Mouse (Mus musculus) CH12.LX (cell line): ENCODE results near the gene Reln. TPM values are rescaled to one million over a fixed set of nuclear protein-coding genes. Genes with fewer than 3 reads are reported as not detected.

Experiments
- DNase-seq: peaks from one replicate; pipeline ENCODE4 v3.0.0-alpha.2; 2013; ENCODE audit errors: extremely low read depth
- H3K27ac ChIP-seq: 2 replicates; pipeline ENCODE4 v1.5.1; 2012; ENCODE audit warnings: low read depth, mild to moderate bottlenecking, control low read depth, moderate library complexity; ENCODE audit not compliant: insufficient read depth
- H3K27me3 ChIP-seq: replicated peaks from 2 replicates; pipeline ENCODE3; 2012; ENCODE audit warnings: inconsistent platforms
- H3K36me3 ChIP-seq, 2 experiments: replicated peaks in 1 of 2; 2 replicates each; pipeline versions ENCODE3 to v1.6.1; 2012; ENCODE audit warnings: inconsistent platforms in 1 of 2, low read length in 1 of 2, mild to moderate bottlenecking in 1 of 2, mixed read lengths in 1 of 2, moderate library complexity in 1 of 2; ENCODE audit not compliant: control insufficient read depth in 1 of 2, insufficient read depth in 1 of 2
- H3K4me1 ChIP-seq, 2 experiments: 2 replicates each; pipeline ENCODE4 v1.6.1; 2012; ENCODE audit warnings: inconsistent platforms in 1 of 2, moderate library complexity in 1 of 2; ENCODE audit not compliant: insufficient read depth in 2 of 2, control insufficient read depth in 1 of 2
- H3K4me2 ChIP-seq: 2 replicates; pipeline ENCODE4 v1.6.1; 2012; ENCODE audit warnings: low read depth, mild to moderate bottlenecking, control low read depth; ENCODE audit not compliant: poor library complexity, insufficient read depth, severe bottlenecking
- H3K4me3 ChIP-seq, 3 experiments: fragments of 150-350 bp in 1 of 3; sonication (generic) in 1 of 3; replicated peaks in 1 of 3; 2 replicates each; pipeline versions ENCODE3 to v1.5.1; 2011 to 2012; ENCODE audit warnings: low read depth in 2 of 3, low read length in 2 of 3, mild to moderate bottlenecking in 2 of 3, moderate library complexity in 2 of 3, control low read depth in 1 of 3, improper control_type of control experiment in 1 of 3, inconsistent platforms in 1 of 3, mixed read lengths in 1 of 3; ENCODE audit not compliant: poor library complexity in 1 of 3
- H3K79me2 ChIP-seq: replicated peaks from 2 replicates; pipeline ENCODE4 v1.6.1; 2012; ENCODE audit warnings: mild to moderate bottlenecking, moderate library complexity; ENCODE audit not compliant: control insufficient read depth, poor library complexity, insufficient read depth, severe bottlenecking; ENCODE audit errors: extremely low read depth
- H3K9ac ChIP-seq: 2 replicates; pipeline ENCODE4 v1.6.1; 2012; ENCODE audit warnings: low read depth, mild to moderate bottlenecking, control low read depth, moderate library complexity; ENCODE audit not compliant: insufficient read depth
- H3K9me3 ChIP-seq: replicated peaks from 2 replicates; pipeline ENCODE3; 2012; ENCODE audit warnings: low read length, inconsistent platforms, mixed read lengths
- CHD1 ChIP-seq: IDR thresholded peaks from 2 replicates; pipeline ENCODE4 v1.6.1; 2012; ENCODE audit warnings: low read depth, low read length, improper control_type of control experiment, inconsistent platforms
- E2F4 ChIP-seq: IDR thresholded peaks from 2 replicates; pipeline ENCODE4 v1.6.1; 2011; ENCODE audit warnings: low read depth, low read length, improper control_type of control experiment; ENCODE audit not compliant: insufficient replicate concordance
- ELF1 ChIP-seq: IDR thresholded peaks from 2 replicates; pipeline ENCODE4 v1.6.1; 2014; ENCODE audit warnings: low read depth, mild to moderate bottlenecking, inconsistent platforms, low read length, improper control_type of control experiment
- EP300 ChIP-seq: IDR thresholded peaks from 2 replicates; pipeline ENCODE4 v1.6.1; 2011; ENCODE audit warnings: low read length, improper control_type of control experiment
- ETS1 ChIP-seq: conservative IDR thresholded peaks from 2 replicates; pipeline ENCODE4 v1.6.1; 2012; ENCODE audit warnings: low read depth, mild to moderate bottlenecking, inconsistent platforms, low read length, improper control_type of control experiment, moderate library complexity
- HCFC1 ChIP-seq: IDR thresholded peaks from 2 replicates; pipeline ENCODE4 v1.6.1; 2012; ENCODE audit warnings: low read depth, mild to moderate bottlenecking, inconsistent platforms, low read length, improper control_type of control experiment
- JUN ChIP-seq: IDR thresholded peaks from 2 replicates; pipeline ENCODE4 v1.6.1; 2011; ENCODE audit warnings: low read depth, mild to moderate bottlenecking, low read length, improper control_type of control experiment, moderate library complexity; ENCODE audit not compliant: insufficient read depth
- JUND ChIP-seq: conservative IDR thresholded peaks from 2 replicates; pipeline ENCODE4 v1.6.1; 2011; ENCODE audit warnings: low read depth, low read length, improper control_type of control experiment
- MAZ ChIP-seq: IDR thresholded peaks from 2 replicates; pipeline ENCODE4 v1.6.1; 2012; ENCODE audit warnings: low read depth, mild to moderate bottlenecking, inconsistent platforms, low read length, improper control_type of control experiment, moderate library complexity
- MEF2A ChIP-seq: IDR thresholded peaks from 2 replicates; pipeline ENCODE4 v1.6.1; 2014; ENCODE audit warnings: low read depth, mild to moderate bottlenecking, inconsistent platforms, low read length, improper control_type of control experiment, borderline replicate concordance
- MYC ChIP-seq: IDR thresholded peaks from 2 replicates; pipeline ENCODE4 v1.6.1; 2011; ENCODE audit warnings: low read depth, mild to moderate bottlenecking, improper control_type of control experiment, low read length
- PAX5 ChIP-seq: IDR thresholded peaks from 2 replicates; pipeline ENCODE4 v1.6.1; 2012; ENCODE audit warnings: low read length, inconsistent platforms, mixed read lengths
- RCOR1 ChIP-seq: conservative IDR thresholded peaks from 2 replicates; pipeline ENCODE4 v1.6.1; 2012; ENCODE audit warnings: low read depth, mild to moderate bottlenecking, inconsistent platforms, low read length, improper control_type of control experiment
- SIN3A ChIP-seq: IDR thresholded peaks from 2 replicates; pipeline ENCODE4 v1.6.1; 2012; ENCODE audit warnings: low read length, improper control_type of control experiment, inconsistent platforms
- ZC3H11A ChIP-seq: IDR thresholded peaks from 2 replicates; pipeline ENCODE4 v1.6.1; 2012; ENCODE audit warnings: low read depth, mild to moderate bottlenecking, inconsistent platforms, low read length, improper control_type of control experiment
- ZKSCAN1 ChIP-seq: IDR thresholded peaks from 2 replicates; pipeline ENCODE4 v1.6.1; 2012; ENCODE audit warnings: low read depth, inconsistent platforms, low read length, improper control_type of control experiment, borderline replicate concordance
- ZMIZ1 ChIP-seq: IDR thresholded peaks from 2 replicates; pipeline ENCODE4 v1.6.1; 2012; ENCODE audit warnings: low read depth, mild to moderate bottlenecking, inconsistent platforms, low read length, improper control_type of control experiment
- dilution Hi-C: fragments of 300-500 bp; cut with MboI; formaldehyde crosslinking; loops from 2 replicates; pipeline ENCODE4 v1.14.3; 2020; ENCODE audit warnings: low sequenced_read_pairs; ENCODE audit not compliant: extremely low pct_unique_long_range_greater_than_20kb, extremely low pct_ligation_motif_present
- in situ Hi-C: fragments of 300-500 bp; cut with MboI; formaldehyde crosslinking; loops from 3 replicates; pipeline ENCODE4 v1.14.3; 2019; ENCODE audit warnings: low sequenced_read_pairs, low pct_ligation_motif_present, low pct_unique_long_range_greater_than_20kb, mixed read lengths
- polyA plus RNA-seq: library from polyadenylated mRNA; unstranded; fragments of >175 nt; gene quantifications from 2 replicates; pipeline ENCODE4 v1.2.1, GENCODE M21; 2012; ENCODE audit warnings: low read depth; ENCODE audit not compliant: insufficient read length
- total RNA-seq, 2 experiments: library from RNA; depleted of rRNA; stranded (reverse); fragments of 300-350 nt in 1 of 2; fragments of >200 nt in 1 of 2; gene quantifications; 2 replicates each; pipeline ENCODE4 v1.2.3; 2012 to 2014

Gene Reln
- total and polyA plus RNA-seq, 3 experiments, result 0.03 to 0.04 TPM; not detected in 1

DNA sequence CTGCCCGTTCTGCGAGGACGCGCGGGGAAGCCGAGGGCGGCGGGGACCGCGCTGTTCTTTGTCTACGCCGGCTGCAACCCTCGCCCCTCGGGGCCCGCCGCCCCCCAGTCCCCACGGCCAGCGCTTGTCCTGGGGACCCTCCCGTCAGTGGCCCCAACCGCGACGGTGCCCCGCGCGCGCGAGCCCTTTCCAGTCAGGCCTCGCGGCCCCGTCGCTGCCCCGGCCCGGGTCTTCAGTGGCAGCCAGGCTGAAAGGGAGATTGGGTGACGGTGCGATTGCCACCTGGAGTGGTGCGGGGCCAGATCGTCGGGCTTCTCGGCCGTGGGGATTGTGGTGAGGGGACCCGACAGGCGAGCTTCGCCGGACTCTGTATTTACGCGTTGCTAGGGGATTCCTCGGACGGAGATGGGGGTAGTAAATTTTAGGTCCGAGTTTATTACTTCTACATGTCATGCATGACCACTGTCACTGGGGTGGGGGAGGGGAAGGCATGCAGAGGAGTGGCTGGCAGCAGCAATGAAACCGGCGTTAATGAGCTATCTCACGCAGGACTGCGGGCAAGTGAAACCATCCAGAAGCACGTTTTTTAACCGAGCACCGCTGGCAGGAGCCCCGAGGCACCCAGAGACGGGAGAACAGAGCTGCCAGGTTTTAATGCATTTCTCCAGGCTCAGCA lies 612 bp upstream of the Reln start:
- no peak overlapping the region for H3K27ac ChIP-seq
- H3K9ac ChIP-seq, result no peak overlapping the region
- no peak for DNase-seq
- H3K27me3 ChIP-seq, result no peaks in the 10 kb centered on the region
- H3K4me2 ChIP-seq, result no peak overlapping the region
- TF ChIP-seq RCOR1 (no peak), JUND (no peak), HCFC1 (no peak), ZKSCAN1 (no peak), MYC (no peak), SIN3A (no peak), ETS1 (no peak), E2F4 (no peak)
- in situ Hi-C loops, result no loop called here
- peaks cover 12% of the 10 kb centered on the region for H3K9me3 ChIP-seq
- dilution Hi-C loops, result no loop called here
- H3K79me2 ChIP-seq, result no peaks in the 10 kb centered on the region
- H3K4me3 ChIP-seq, result no peak overlapping the region
- H3K36me3 ChIP-seq, result no peaks in the 10 kb centered on the region
- no peaks in the 10 kb centered on the region for H3K4me1 ChIP-seq

DNA sequence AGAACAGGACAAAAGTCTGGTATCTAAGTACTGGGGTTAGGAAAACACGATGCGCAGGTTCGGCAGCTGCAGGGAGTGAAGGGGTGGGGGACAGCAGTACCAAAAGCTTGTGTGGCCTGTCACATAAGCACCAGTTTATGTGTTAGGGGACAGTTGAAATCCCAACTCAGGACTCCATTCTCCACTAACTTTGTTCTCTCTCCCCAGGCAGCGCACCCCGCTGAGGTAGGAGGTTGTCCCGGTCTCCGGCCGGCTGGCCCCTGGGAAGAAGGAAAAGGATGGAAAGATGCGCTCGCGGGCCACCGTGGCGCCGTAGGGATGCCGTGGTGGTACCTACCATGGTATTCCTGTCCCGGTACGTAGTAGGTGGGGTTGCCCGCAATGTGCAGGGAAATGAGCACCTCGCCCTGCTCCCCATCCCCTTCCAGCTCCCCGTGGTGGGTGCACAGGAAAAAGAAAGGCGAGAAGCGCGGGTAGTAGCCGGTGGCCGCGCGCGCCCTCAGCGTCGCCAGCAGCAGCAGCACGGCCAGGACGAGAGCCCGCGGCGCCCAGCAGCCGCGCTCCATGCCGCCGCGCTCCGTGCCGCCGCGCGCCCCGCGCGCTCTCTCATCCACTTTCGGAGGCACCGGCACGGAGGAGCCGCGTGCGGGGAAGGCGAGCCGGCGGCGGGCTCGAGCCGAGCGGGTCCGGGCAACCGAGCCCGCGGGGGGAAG lies 503 bp downstream of the Reln start:
- H3K4me3 ChIP-seq, result no peak overlapping the region

DNA sequence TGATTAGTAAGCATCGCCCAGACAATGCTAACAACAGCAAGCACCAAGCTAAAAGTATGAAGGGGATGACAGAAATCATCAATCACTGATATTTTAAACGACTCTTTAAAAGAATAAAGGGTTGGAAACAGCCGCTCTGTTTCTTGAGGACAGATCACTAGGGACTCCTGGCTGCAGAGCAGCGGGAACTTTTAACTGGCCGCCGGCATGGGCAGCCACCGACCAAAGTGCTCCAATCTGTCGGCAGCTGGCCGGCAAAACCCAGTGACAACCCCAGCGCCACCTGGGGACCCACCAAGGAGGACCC lies 1.0 kb downstream of the Reln start:
- no peak for DNase-seq
- in situ Hi-C loops (no loop called here), dilution Hi-C loops (no loop called here)
- Histone ChIP-seq H3K79me2 (no peaks in the 10 kb centered on the region), H3K36me3 (no peaks in the 10 kb centered on the region), H3K4me3 (no peak overlapping the region), H3K4me2 (no peak overlapping the region), H3K9me3 (peaks cover 12% of the 10 kb centered on the region), H3K9ac (no peak overlapping the region), H3K27me3 (no peaks in the 10 kb centered on the region), H3K27ac (no peak overlapping the region), H3K4me1 (no peaks in the 10 kb centered on the region)
- TF ChIP-seq EP300 (no peak), PAX5 (no peak)

More for the DNA sequence above, 503 bp downstream of the Reln start:
- no peaks in the 10 kb centered on the region for H3K36me3 ChIP-seq
- H3K9ac ChIP-seq, result no peak overlapping the region
- H3K4me2 ChIP-seq, result no peak overlapping the region
- no peak for DNase-seq
- no peaks in the 10 kb centered on the region for H3K79me2 ChIP-seq
- dilution Hi-C loops, result no loop called here
- TF ChIP-seq SIN3A, result no peak
- TF ChIP-seq MEF2A, result no peak
- no peak for TF ChIP-seq ZMIZ1
- TF ChIP-seq JUN, result no peak
- TF ChIP-seq MAZ, result no peak
- no peak for TF ChIP-seq RCOR1
- no peak for TF ChIP-seq CHD1
- no peak for TF ChIP-seq HCFC1
- TF ChIP-seq ELF1, result no peak
- TF ChIP-seq ZC3H11A, result no peak
- H3K9me3 ChIP-seq, result peaks cover 12% of the 10 kb centered on the region
- H3K4me1 ChIP-seq, result no peaks in the 10 kb centered on the region
- H3K27ac ChIP-seq, result no peak overlapping the region
- in situ Hi-C loops, result no loop called here
- H3K27me3 ChIP-seq, result no peaks in the 10 kb centered on the region
